ENCODE assay signal across 9 mouse cellular contexts in genomic region chr11:120011761-120012560, GRCm38 (mm10). TPM values are rescaled to one million over a fixed set of nuclear protein-coding genes. Genes with fewer than 3 reads are reported as not detected.
DNase-seq lines count a peak whose midpoint lies in the region; ATAC-seq lines count a peak whose summit lies in the region.
"Had no signal": no experiment of that assay in that cellular context is flagged by ENCODE, and none has a peak within 500 bp of the region (broad histone marks: within the 10 kb centered on the region; RNA-seq: fewer than 3 reads in every experiment).

No protein-coding gene starts in this region.

- peak; percentile 41 for ATAC-seq in midbrain, embryonic 13.5 days
- ATAC-seq in megakaryocyte, adult 5-6 weeks (ENCODE audit: poor library complexity, severe bottlenecking), result no peak
- ATAC-seq in erythroblast, adult 5-6 weeks (replicated peaks; ENCODE audit: low FRiP score, poor library complexity, severe bottlenecking), result no peak

- H3K4me3 ChIP-seq in embryonic facial prominence, embryonic 10.5 days, result peak overlapping the region; percentile 42
- peak overlapping the region; percentile 28 for H3K4me3 ChIP-seq in hindbrain, embryonic 10.5 days
- H3K4me3 ChIP-seq in midbrain, embryonic 13.5 days (replicated peaks), result no peak overlapping the region
- H3K4me3 ChIP-seq: liver, embryonic 13.5 days had no signal

- intact Hi-C loops in left cerebral cortex, postnatal 4 days (cut with DNase I), result no loop called here
- intact Hi-C loops in left cerebral cortex, postnatal 14 days (cut with DNase I), result loop anchor here (5.0 to 10.0 kb wide), 2 partner anchors 53 to 90 kb away; no protein-coding TSS in a partner anchor

- peaks cover 55% of the 10 kb centered on the region for H3K27me3 ChIP-seq in embryonic facial prominence, embryonic 10.5 days (replicated peaks; ENCODE audit: low read depth, poor library complexity, severe bottlenecking)
- H3K27me3 ChIP-seq in hindbrain, embryonic 10.5 days (ENCODE audit: insufficient read depth, poor library complexity, severe bottlenecking), result peaks cover 42% of the 10 kb centered on the region
- H3K27me3 ChIP-seq in midbrain, embryonic 13.5 days, result peaks cover 8% of the 10 kb centered on the region; the same call in 1 of the 2 replicates

- peak overlapping the region; percentile 28 for H3K4me2 ChIP-seq in midbrain, embryonic 13.5 days (replicated peaks)
- H3K4me2 ChIP-seq: liver, embryonic 13.5 days had no signal

- H3K4me1 ChIP-seq in embryonic facial prominence, embryonic 10.5 days, result peaks cover 37% of the 10 kb centered on the region
- peaks cover 46% of the 10 kb centered on the region for H3K4me1 ChIP-seq in hindbrain, embryonic 10.5 days (replicated peaks)
- peaks cover 25% of the 10 kb centered on the region for H3K4me1 ChIP-seq in midbrain, embryonic 13.5 days (replicated peaks)

- H3K9ac ChIP-seq in midbrain, embryonic 13.5 days (replicated peaks), result no peak overlapping the region
- H3K9ac ChIP-seq: liver, embryonic 13.5 days had no signal

- 46% methylated on average over 43 of the region's 43 CpGs for WGBS in embryonic facial prominence, embryonic 10.5 days
- 45% methylated on average over 43 of the region's 43 CpGs for WGBS in hindbrain, embryonic 10.5 days
- 50% methylated on average over 43 of the region's 43 CpGs for WGBS in midbrain, embryonic 13.5 days

- peak overlapping the region; percentile 45; the same call in 1 of the 2 replicates for H3K27ac ChIP-seq in embryonic facial prominence, embryonic 10.5 days (replicated peaks)
- peak overlapping the region; percentile 64 for H3K27ac ChIP-seq in hindbrain, embryonic 10.5 days
- H3K27ac ChIP-seq in midbrain, embryonic 13.5 days, result no peak overlapping the region
- H3K27ac ChIP-seq: liver, embryonic 13.5 days had no signal

- H3K9me3 ChIP-seq in embryonic facial prominence, embryonic 10.5 days, result no peaks in the 10 kb centered on the region
- H3K9me3 ChIP-seq in hindbrain, embryonic 10.5 days, result no peaks in the 10 kb centered on the region
- no peaks in the 10 kb centered on the region for H3K9me3 ChIP-seq in midbrain, embryonic 13.5 days
- H3K9me3 ChIP-seq: liver, embryonic 13.5 days had no signal

- peak; percentile 89 for DNase-seq in left cerebral cortex, postnatal 4 days
- no peak for DNase-seq in left cerebral cortex, postnatal 14 days (ENCODE audit: low spot score in 2 of 2)
- no peak for DNase-seq in embryonic facial prominence, embryonic 10.5 days (ENCODE audit: low spot score)
- DNase-seq in hindbrain, embryonic 10.5 days (ENCODE audit: low spot score), result peak; percentile 36
- DNase-seq in thymus, postnatal 14 days, result no peak
- DNase-seq: liver, embryonic 13.5 days had no signal

- H3K36me3 ChIP-seq in embryonic facial prominence, embryonic 10.5 days (replicated peaks), result no peaks in the 10 kb centered on the region
- no peaks in the 10 kb centered on the region for H3K36me3 ChIP-seq in hindbrain, embryonic 10.5 days
- peaks cover 43% of the 10 kb centered on the region for H3K36me3 ChIP-seq in midbrain, embryonic 13.5 days
- H3K36me3 ChIP-seq: liver, embryonic 13.5 days had no signal

RNA-seq across cellular contexts. Expression of gene Aatk, which starts 35.0 kb away (rescaled TPM):
- 100 to 1,000 TPM; 111 to 114 TPM for total RNA-seq in left cerebral cortex, postnatal 4 days (2021)
- 100 to 1,000 TPM; 171 to 185 TPM for total RNA-seq in left cerebral cortex, postnatal 14 days (2021)
- polyA plus RNA-seq in embryonic facial prominence, embryonic 10.5 days (2016; fragmentation: Nextera tagmentation; extraction: Ambion mirVana), result 0.84 and 1.6 TPM in 2 replicates
- 1.6 and 3.2 TPM in 2 replicates for polyA plus RNA-seq in hindbrain, embryonic 10.5 days (2016; fragmentation: Nextera tagmentation; extraction: Ambion mirVana)
- polyA plus RNA-seq in midbrain, embryonic 13.5 days (2015; fragmentation: Nextera tagmentation; extraction: Ambion mirVana), result 15.1 and 18.6 TPM in 2 replicates
- 3.4 and 5.7 TPM in 2 replicates for total RNA-seq in megakaryocyte, adult 5-6 weeks (2015)
- 4.4 and 5.2 TPM in 2 replicates for total RNA-seq in megakaryocyte, adult 5-6 weeks (2017)
- total RNA-seq in erythroblast, adult 5-6 weeks (2015; ENCODE audit: low replicate concordance), result 1.3 and 4.4 TPM in 2 replicates
- 0.84 and 1.8 TPM in 2 replicates for total RNA-seq in erythroblast, adult 5-6 weeks (2017; ENCODE audit: low replicate concordance)

Comparison
In these comparisons a context has a peak if more than half of its experiments do, and no peak if none do; other contexts are left out.
1. DNase-seq: peak in left cerebral cortex, postnatal 4 days (single experiment) and hindbrain, embryonic 10.5 days (single experiment); none in left cerebral cortex, postnatal 14 days (0 of 2), embryonic facial prominence, embryonic 10.5 days (single experiment) and thymus, postnatal 14 days (single experiment).
2. RNA of gene Aatk, which starts 35.0 kb away (total RNA-seq): 171 to 185 TPM in left cerebral cortex, postnatal 14 days and 111 to 114 TPM in left cerebral cortex, postnatal 4 days; 3.4 to 5.7 TPM in megakaryocyte, adult 5-6 weeks and 0.84 to 4.4 TPM in erythroblast, adult 5-6 weeks; every median in the first group is over 10 times any median in the second.